Mouse (Mus musculus) stomach, embryonic 16.5 days (tissue): ENCODE data around the gene Gm29427. TPM values are rescaled to one million over a fixed set of nuclear protein-coding genes. Genes with fewer than 3 reads are reported as not detected.

Experiments
- ATAC-seq: fragments of 200-750 bp; cut with Nextera tagmentation; 2 replicates; pipeline ENCODE4 v1.8.0; 2017; ENCODE audit warnings: moderate number of reproducible peaks, moderate TSS enrichment; ENCODE audit not compliant: insufficient read depth, low FRiP score
- H3K27ac ChIP-seq: fragments of 300-500 bp; sonication (generic); 2 replicates; pipeline ENCODE4 v1.5.1; 2014; ENCODE audit warnings: low read length
- H3K27me3 ChIP-seq: fragments of 300-500 bp; sonication (generic); 2 replicates; pipeline ENCODE4 v1.6.1; 2014; ENCODE audit warnings: low read length, control low read depth, mixed read lengths; ENCODE audit not compliant: control insufficient read depth, insufficient read depth
- H3K36me3 ChIP-seq: fragments of 300-500 bp; sonication (generic); 2 replicates; pipeline ENCODE4 v1.6.1; 2014; ENCODE audit warnings: low read length; ENCODE audit not compliant: control insufficient read depth, insufficient read depth
- H3K4me1 ChIP-seq: fragments of 300-500 bp; sonication (generic); 2 replicates; pipeline ENCODE4 v1.6.1; 2014; ENCODE audit warnings: low read length, control low read depth, mixed read lengths; ENCODE audit not compliant: control insufficient read depth, insufficient read depth
- H3K4me2 ChIP-seq: fragments of 300-500 bp; sonication (generic); 2 replicates; pipeline ENCODE4 v1.6.1; 2014; ENCODE audit warnings: low read depth, low read length, mixed read lengths
- H3K4me3 ChIP-seq: fragments of 300-500 bp; sonication (generic); replicated peaks from 2 replicates; pipeline ENCODE4 v1.5.1; 2014; ENCODE audit warnings: mild to moderate bottlenecking, low read length
- H3K9ac ChIP-seq: fragments of 300-500 bp; sonication (generic); 2 replicates; pipeline ENCODE4 v1.6.1; 2014; ENCODE audit warnings: low read length
- H3K9me3 ChIP-seq: fragments of 300-500 bp; sonication (generic); replicated peaks from 2 replicates; pipeline ENCODE4 v1.6.1; 2016; ENCODE audit warnings: low read length, control low read depth; ENCODE audit not compliant: control insufficient read depth
- WGBS: fragments of 180-500 bp; shearing (Covaris S2); extraction: QIAGEN DNeasy Blood & Tissue Kit; methylation state at CpG from one replicate; pipeline ENCODE4 v1.1.7; 2014; 5-methylcytosine and 5-hydroxymethylcytosine counted together
- polyA plus RNA-seq: library from polyadenylated mRNA; unstranded; fragments of >200 nt; fragmentation: Nextera tagmentation; extraction: Ambion mirVana; gene quantifications from 2 replicates; pipeline ENCODE4 v1.2.1, GENCODE M21; 2015

The Gm29427 gene
- polyA plus RNA-seq, 1 experiment from 2014 or later, result 0.09 TPM

DNA sequence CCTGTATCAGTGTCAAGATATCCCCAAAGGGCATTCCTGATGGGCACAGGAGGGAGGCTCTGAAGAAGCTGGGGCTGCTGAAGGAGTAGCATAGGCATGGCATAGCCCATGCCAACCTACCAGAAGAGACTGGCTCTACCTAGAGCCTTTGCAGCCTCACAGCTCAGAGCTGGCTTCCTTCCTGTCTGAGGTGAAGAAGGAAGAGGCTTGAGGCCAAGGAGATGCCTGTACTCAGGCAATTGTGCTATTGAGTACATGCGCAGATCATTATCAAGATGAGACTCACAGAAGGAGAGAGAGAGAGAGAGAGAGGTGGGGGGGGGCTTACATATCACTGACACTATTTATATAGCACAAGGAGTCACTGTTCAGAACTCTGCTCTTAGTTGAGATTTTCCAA, 28.2 kb upstream of the Gm29427 start:
- WGBS, result 85% methylated on average over 1 of the region's 1 CpGs
- Histone ChIP-seq H3K27me3 (no peaks in the 10 kb centered on the region), H3K4me2 (no peak overlapping the region), H3K9ac (no peak overlapping the region), H3K9me3 (no peaks in the 10 kb centered on the region), H3K27ac (peak overlapping the region; percentile 9; the same call in 1 of the 2 replicates), H3K36me3 (no peaks in the 10 kb centered on the region), H3K4me3 (no peak overlapping the region), H3K4me1 (peaks cover 16% of the 10 kb centered on the region)
- ATAC-seq, result no peak

DNA sequence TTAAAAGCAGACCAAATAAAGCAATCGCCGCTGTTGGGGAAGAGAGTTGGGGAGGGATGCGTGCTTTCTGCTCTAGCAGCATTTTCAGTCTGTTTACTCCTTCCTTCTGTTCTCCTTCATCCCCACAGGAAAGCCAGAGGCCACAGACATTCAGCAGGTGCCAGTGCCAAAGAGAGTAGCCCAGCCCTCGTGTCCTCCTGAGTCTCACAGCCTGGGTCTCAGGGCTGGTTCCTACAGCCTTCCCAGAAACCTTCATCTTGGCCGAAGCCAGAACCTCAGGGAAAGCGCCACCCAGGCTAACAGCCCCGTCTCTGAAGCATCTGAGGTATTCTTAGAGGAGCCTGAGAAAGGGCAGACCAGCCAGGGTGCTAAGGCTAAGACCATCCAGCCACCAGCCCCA, 26.6 kb upstream of the Gm29427 start:
- H3K36me3 ChIP-seq, result no peaks in the 10 kb centered on the region
- no peak overlapping the region for H3K4me3 ChIP-seq
- no peak overlapping the region for H3K4me2 ChIP-seq
- no peak overlapping the region for H3K27ac ChIP-seq
- H3K9ac ChIP-seq, result no peak overlapping the region
- H3K4me1 ChIP-seq, result peaks cover 19% of the 10 kb centered on the region
- 78% methylated on average over 7 of the region's 7 CpGs for WGBS
- H3K27me3 ChIP-seq, result no peaks in the 10 kb centered on the region
- no peaks in the 10 kb centered on the region for H3K9me3 ChIP-seq
- no peak for ATAC-seq

DNA sequence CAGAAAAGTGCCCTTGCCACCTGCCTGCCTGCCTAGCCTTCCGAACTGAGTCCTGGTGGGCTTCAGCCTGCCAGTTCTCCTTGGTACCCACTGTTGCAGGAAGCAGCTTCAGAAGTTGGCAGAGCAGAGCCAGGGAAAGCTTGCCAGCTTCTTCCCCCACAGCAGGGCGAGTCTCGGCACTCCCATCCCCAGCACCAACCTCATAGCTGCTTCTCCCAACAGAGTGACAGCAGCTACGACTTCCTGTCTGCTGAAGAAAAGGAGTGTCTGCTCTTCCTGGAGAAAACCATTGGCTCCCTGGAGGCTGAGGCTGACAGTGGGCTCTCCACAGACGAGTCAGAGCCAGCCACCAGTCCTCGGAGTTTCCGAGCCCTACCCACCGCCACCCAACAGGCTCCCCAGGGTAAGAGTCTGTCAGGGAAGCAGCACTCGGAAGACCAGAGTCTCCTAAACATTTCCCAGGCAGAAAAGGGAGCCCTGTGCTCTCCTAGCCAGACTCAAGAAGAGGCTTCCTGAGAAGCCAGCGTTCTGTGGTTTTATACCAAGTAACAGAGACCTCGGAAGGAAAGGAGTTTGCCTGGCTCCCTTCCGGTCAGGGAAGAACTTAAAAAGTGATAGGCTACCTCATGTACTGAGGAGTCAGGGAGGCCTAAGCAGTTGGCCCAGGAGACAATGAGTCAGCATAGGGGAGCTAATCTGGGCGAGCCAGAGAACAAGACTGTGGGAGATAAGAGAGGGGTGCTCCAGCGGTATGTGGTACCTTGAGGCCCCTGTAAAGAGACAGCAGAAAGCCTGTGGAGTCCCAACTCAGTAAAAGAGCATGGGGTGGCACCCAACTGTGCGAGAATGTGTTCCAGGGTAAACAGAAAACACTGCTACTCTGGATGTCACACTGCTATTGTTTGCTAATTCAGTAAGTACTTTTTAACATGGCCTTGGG, 25.5 kb upstream of the Gm29427 start:
- Histone ChIP-seq H3K27ac (peak overlapping the region; percentile 69; the same call in 1 of the 2 replicates), H3K4me2 (0 out of 2 replicates have a peak overlapping the region, but pooled peaks have one; percentile 3), H3K9ac (peak overlapping the region; percentile 40; the same call in 1 of the 2 replicates), H3K27me3 (no peaks in the 10 kb centered on the region), H3K4me3 (no peak overlapping the region), H3K9me3 (no peaks in the 10 kb centered on the region), H3K36me3 (no peaks in the 10 kb centered on the region), H3K4me1 (peaks cover 19% of the 10 kb centered on the region)
- 53% methylated on average over 15 of the region's 15 CpGs for WGBS
- ATAC-seq, result peak; percentile 74

DNA sequence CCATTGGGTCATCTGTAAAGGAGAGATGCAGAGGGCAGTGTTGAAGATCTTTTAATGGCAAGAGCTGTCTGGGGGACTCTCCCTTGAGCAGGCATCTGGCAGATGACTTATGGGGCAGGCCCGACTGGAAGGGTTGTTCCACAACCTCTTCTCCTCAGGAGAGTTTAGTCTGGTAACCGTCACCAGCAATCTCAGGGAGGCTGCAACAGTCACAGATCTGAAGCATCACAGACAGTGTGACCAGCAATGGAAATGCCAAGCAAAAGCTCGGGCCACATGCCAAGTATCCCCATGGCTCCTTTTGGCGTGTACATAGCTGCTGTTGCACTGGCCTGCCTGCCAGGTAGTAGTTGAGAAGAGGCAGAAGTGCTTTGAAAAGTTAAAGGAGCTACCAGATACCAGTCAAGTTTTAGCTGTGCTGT, 24.6 kb upstream of the Gm29427 start:
- 68% methylated on average over 4 of the region's 4 CpGs for WGBS
- no peak overlapping the region for H3K4me2 ChIP-seq
- H3K9me3 ChIP-seq, result no peaks in the 10 kb centered on the region
- peak overlapping the region; percentile 69; the same call in 1 of the 2 replicates for H3K27ac ChIP-seq
- no peak for ATAC-seq
- H3K36me3 ChIP-seq, result no peaks in the 10 kb centered on the region
- H3K4me3 ChIP-seq, result no peak overlapping the region
- H3K4me1 ChIP-seq, result peaks cover 19% of the 10 kb centered on the region
- H3K9ac ChIP-seq, result no peak overlapping the region; the same call in 1 of the 2 replicates
- no peaks in the 10 kb centered on the region for H3K27me3 ChIP-seq

DNA sequence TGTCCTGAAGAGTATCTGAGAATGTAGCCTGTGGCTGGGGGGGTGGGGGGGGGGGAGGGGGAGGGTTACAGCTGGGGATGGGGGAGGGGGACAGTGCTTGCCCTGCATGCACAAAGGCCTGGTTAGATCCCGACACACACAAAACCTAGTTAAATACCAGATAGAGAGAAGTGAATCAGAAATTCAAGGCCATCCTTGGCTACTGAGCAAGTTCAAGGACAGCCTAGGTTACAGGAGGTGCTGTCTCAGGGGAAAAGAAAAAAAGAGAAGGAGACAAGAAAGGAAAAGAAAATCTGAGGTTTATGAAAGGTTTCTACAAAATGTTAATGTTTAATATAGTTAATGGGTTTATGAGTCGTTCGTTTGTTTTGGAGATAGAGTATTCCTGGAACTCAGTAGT, 24.0 kb upstream of the Gm29427 start:
- Histone ChIP-seq H3K4me1 (peaks cover 22% of the 10 kb centered on the region), H3K27me3 (no peaks in the 10 kb centered on the region), H3K36me3 (no peaks in the 10 kb centered on the region), H3K9ac (no peak overlapping the region), H3K27ac (no peak overlapping the region), H3K4me3 (no peak overlapping the region), H3K4me2 (no peak overlapping the region), H3K9me3 (no peaks in the 10 kb centered on the region)
- ATAC-seq, result no peak
- 58% methylated on average over 3 of the region's 3 CpGs for WGBS

DNA sequence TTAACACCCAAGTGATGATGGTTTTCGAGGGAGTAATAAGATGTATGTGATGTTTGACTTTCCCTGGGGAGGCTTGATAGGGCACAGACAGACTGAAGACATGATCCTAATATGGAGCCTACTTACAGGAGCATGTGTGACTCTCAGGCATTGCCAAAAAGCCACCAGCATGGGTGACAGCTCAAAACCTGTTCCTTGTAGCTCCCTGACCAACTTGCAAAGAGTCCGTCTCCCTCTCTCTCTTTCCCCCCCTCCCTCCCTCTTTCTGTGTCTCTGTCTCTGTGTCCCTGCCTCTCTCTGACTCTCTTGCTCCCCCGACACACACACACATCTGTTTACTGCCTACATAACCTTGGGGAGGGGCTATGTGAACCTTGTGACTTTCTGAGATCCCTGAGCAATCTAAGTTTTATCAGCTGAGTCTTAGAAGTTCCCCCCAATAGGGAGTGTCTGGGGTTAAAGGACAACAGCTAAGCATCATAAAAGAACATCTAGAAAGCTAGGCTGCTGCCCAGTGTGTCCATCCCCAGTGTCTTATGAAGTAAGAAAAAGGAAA, 23.0 kb upstream of the Gm29427 start:
- 64% methylated on average over 3 of the region's 3 CpGs for WGBS
- H3K36me3 ChIP-seq, result no peaks in the 10 kb centered on the region
- no peaks in the 10 kb centered on the region for H3K27me3 ChIP-seq
- no peak overlapping the region for H3K9ac ChIP-seq
- no peak overlapping the region for H3K4me3 ChIP-seq
- H3K4me1 ChIP-seq, result peaks cover 22% of the 10 kb centered on the region
- no peaks in the 10 kb centered on the region for H3K9me3 ChIP-seq
- ATAC-seq, result no peak
- no peak overlapping the region for H3K4me2 ChIP-seq
- H3K27ac ChIP-seq, result no peak overlapping the region

DNA sequence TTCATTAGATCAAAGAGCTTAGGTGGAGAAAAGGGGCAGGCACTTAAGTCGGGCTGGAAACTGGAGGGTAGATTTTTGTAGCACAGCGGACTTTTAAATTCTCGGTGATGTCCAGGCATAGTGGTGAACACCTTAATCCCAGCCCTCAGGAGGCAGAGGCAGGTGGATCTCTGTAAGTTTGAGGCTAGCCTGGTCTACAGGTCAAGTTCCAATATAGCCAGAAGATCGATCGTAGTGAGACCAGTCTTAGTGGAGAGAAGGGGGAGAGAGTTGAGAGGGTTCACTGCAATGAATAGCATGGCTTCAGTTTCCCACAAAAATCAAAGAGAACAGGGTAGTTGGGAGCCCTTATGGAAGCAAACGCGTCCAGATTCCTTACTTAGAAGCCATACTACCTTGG, 22.3 kb upstream of the Gm29427 start:
- Histone ChIP-seq H3K9ac (no peak overlapping the region), H3K36me3 (no peaks in the 10 kb centered on the region), H3K27me3 (no peaks in the 10 kb centered on the region), H3K4me3 (no peak overlapping the region), H3K27ac (no peak overlapping the region; the same call in 1 of the 2 replicates), H3K4me2 (no peak overlapping the region), H3K9me3 (no peaks in the 10 kb centered on the region), H3K4me1 (peaks cover 22% of the 10 kb centered on the region)
- ATAC-seq, result no peak
- 87% methylated on average over 7 of the region's 7 CpGs for WGBS

DNA sequence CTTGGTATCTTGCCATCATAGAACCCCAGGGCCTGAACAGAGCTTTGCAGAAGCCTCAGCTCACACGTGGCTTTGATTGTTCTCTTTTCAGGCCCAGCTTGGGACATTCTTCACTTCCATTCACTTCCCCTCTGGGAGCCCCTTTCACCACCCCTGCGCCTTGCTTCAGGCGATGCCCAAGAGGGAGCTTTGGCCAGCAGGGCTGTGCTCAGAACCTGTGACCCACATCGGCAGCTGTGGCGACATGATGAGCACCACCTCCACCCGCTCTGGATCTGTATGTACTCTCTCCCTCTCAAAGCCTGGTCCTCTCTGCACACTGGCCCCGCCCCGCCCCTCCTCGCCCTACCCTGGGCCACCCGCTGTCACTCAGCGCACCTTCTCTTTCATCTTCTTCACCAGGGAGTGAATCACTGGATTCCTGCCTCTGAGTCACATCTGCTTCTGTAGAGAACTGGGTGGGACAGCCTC, 21.8 kb upstream of the Gm29427 start:
- H3K27ac ChIP-seq, result no peak overlapping the region; the same call in none of the 2 replicates
- no peaks in the 10 kb centered on the region for H3K9me3 ChIP-seq
- H3K4me3 ChIP-seq, result no peak overlapping the region
- H3K4me2 ChIP-seq, result no peak overlapping the region
- 39% methylated on average over 11 of the region's 11 CpGs for WGBS
- H3K36me3 ChIP-seq, result no peaks in the 10 kb centered on the region
- peaks cover 22% of the 10 kb centered on the region for H3K4me1 ChIP-seq
- no peaks in the 10 kb centered on the region for H3K27me3 ChIP-seq
- ATAC-seq, result no peak
- no peak overlapping the region for H3K9ac ChIP-seq

DNA sequence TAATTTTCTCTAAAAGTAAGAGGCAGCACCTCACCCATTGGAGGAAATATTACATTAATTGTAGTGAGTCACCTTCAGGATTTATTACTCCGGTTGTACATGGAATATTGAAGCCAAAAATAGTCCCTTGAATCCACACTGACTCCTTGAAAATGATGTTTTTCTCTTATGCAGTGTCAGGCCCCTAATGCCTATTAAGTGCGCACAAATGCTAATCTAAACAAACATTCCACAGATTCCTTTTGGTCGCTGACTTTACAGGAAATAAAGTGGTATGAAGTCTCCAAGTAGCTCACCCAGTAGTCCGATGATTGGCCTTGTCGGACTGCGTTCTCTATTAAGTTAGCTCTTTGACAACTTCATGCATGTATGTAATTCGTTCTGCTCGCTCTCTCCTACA, 19.3 kb upstream of the Gm29427 start:
- peak overlapping the region; percentile 56 for H3K9ac ChIP-seq
- peak overlapping the region; percentile 52 for H3K4me2 ChIP-seq
- no peaks in the 10 kb centered on the region for H3K36me3 ChIP-seq
- peaks cover 11% of the 10 kb centered on the region; the same call in 1 of the 2 replicates for H3K4me1 ChIP-seq
- H3K27ac ChIP-seq, result peak overlapping the region; percentile 91
- no peaks in the 10 kb centered on the region for H3K9me3 ChIP-seq
- ATAC-seq, result no peak
- no peaks in the 10 kb centered on the region for H3K27me3 ChIP-seq
- 37% methylated on average over 8 of the region's 8 CpGs for WGBS
- peak overlapping the region; percentile 49 for H3K4me3 ChIP-seq
